Mouse (Mus musculus) stomach, postnatal 0 days (tissue): ENCODE data around the gene Cd59b. TPM values are rescaled to one million over a fixed set of nuclear protein-coding genes. Genes with fewer than 3 reads are reported as not detected.

Source experiments
- ATAC-seq: fragments of 200-750 bp; cut with Nextera tagmentation; 2 replicates; pipeline ENCODE4 v1.8.0; 2017; ENCODE audit not compliant: low FRiP score, low TSS enrichment
- DNase-seq: peaks from one replicate; pipeline ENCODE4 v3.0.0-alpha.2; 2016; ENCODE audit warnings: low spot score
- H3K27ac ChIP-seq: fragments of 300-500 bp; sonication (generic); replicated peaks from 2 replicates; pipeline ENCODE4 v1.5.1; 2014; ENCODE audit warnings: mild to moderate bottlenecking, control low read depth
- H3K27me3 ChIP-seq: fragments of 300-500 bp; sonication (generic); 2 replicates; pipeline ENCODE4 v1.6.1; 2014; ENCODE audit warnings: low read length; ENCODE audit not compliant: control insufficient read depth, insufficient read depth
- H3K36me3 ChIP-seq: fragments of 300-500 bp; sonication (generic); 2 replicates; pipeline ENCODE4 v1.6.1; 2014; ENCODE audit warnings: low read length, mixed read lengths; ENCODE audit not compliant: control insufficient read depth, insufficient read depth
- H3K4me1 ChIP-seq: fragments of 300-500 bp; sonication (generic); replicated peaks from 2 replicates; pipeline ENCODE4 v1.6.1; 2014; ENCODE audit warnings: antibody characterized with exemption; ENCODE audit not compliant: control insufficient read depth, insufficient read depth
- H3K4me2 ChIP-seq: fragments of 300-500 bp; sonication (generic); replicated peaks from 2 replicates; pipeline ENCODE4 v1.6.1; 2014; ENCODE audit warnings: low read depth, mild to moderate bottlenecking, control low read depth, moderate library complexity
- H3K4me3 ChIP-seq: fragments of 300-500 bp; sonication (generic); 2 replicates; pipeline ENCODE4 v1.5.1; 2014; ENCODE audit warnings: low read depth, low read length, control low read depth
- H3K9ac ChIP-seq: fragments of 300-500 bp; sonication (generic); 2 replicates; pipeline ENCODE4 v1.6.1; 2014; ENCODE audit warnings: mild to moderate bottlenecking, low read length, control low read depth, mixed read lengths
- H3K9me3 ChIP-seq: fragments of 300-500 bp; sonication (generic); 2 replicates; pipeline ENCODE4 v1.6.1; 2016; ENCODE audit warnings: low read length; ENCODE audit not compliant: control insufficient read depth
- CTCF ChIP-seq: IDR thresholded peaks from 2 replicates; pipeline ENCODE4 v1.5.1; 2016; ENCODE audit warnings: antibody characterized with exemption, low read depth, mild to moderate bottlenecking, moderate library complexity
- EP300 ChIP-seq: optimal IDR thresholded peaks from 2 replicates; pipeline ENCODE3; 2016; ENCODE audit warnings: antibody characterized with exemption
- WGBS: fragments of 180-500 bp; shearing (Covaris S2); extraction: QIAGEN DNeasy Blood & Tissue Kit; methylation state at CpG from one replicate; pipeline ENCODE4 v1.1.7; 2014; 5-methylcytosine and 5-hydroxymethylcytosine counted together
- polyA plus RNA-seq: library from polyadenylated mRNA; unstranded; fragments of >200 nt; fragmentation: Nextera tagmentation; extraction: Ambion mirVana; gene quantifications from 2 replicates; pipeline ENCODE4 v1.2.1, GENCODE M21; 2015

Cd59b gene
- polyA plus RNA-seq, 1 experiment from 2014 or later: 5.5 TPM

DNA sequence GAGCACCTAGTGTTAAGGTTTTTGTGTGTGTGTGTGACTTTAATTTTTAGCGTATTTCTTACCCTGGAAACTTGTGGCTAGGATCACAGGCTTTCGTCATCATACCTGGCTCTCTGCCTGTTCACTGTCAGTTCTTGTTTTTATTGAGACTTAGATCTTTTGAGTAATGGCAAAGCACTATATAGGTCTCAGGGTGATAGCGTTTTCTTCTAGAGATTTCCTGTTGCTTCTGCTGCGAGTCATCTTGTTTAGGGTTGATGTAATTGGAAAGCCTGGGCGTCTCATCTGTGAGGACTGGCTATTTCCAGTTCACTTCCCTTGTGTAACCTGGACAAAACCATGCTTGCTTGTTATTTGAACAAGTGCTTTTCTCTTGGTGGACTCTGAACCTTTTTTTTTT, 28.0 kb upstream of the Cd59b start:
- Histone ChIP-seq H3K27me3 (no peaks in the 10 kb centered on the region), H3K36me3 (peaks cover 9% of the 10 kb centered on the region; the same call in 1 of the 2 replicates), H3K9ac (no peak overlapping the region), H3K4me2 (no peak overlapping the region), H3K4me1 (no peaks in the 10 kb centered on the region), H3K27ac (no peak overlapping the region), H3K4me3 (no peak overlapping the region), H3K9me3 (no peaks in the 10 kb centered on the region)
- DNase-seq: no peak
- WGBS: 30% methylated on average over 5 of the region's 5 CpGs
- TF ChIP-seq EP300 (no peak), CTCF (no peak)
- ATAC-seq: peak; percentile 83

DNA sequence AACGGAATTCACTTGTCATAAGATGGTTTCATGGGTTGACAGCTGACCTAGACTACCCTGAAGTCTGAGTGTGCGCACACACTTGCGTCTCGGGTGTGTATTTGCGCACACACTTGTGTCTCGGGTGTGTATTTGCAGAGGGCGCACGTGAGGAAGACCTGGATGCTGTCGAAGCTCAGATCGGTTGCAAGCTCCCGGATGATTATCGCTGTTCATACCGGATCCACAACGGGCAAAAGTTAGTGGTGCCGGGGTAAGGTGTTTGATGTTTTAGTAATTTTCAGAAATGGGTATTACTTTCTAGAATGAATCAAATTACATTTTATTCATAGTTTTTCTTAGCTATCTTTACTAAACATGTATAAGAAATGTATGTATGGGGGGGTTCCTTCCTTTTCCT, 26.9 kb upstream of the Cd59b start:
- no peak for DNase-seq
- H3K36me3 ChIP-seq: peaks cover 9% of the 10 kb centered on the region; the same call in 1 of the 2 replicates
- no peak overlapping the region for H3K27ac ChIP-seq
- H3K9me3 ChIP-seq: no peaks in the 10 kb centered on the region
- ATAC-seq: no peak
- TF ChIP-seq CTCF (no peak), EP300 (no peak)
- H3K4me2 ChIP-seq: no peak overlapping the region
- no peaks in the 10 kb centered on the region for H3K27me3 ChIP-seq
- 90% methylated on average over 15 of the region's 15 CpGs for WGBS
- no peak overlapping the region for H3K4me3 ChIP-seq
- no peaks in the 10 kb centered on the region for H3K4me1 ChIP-seq
- H3K9ac ChIP-seq: no peak overlapping the region

DNA sequence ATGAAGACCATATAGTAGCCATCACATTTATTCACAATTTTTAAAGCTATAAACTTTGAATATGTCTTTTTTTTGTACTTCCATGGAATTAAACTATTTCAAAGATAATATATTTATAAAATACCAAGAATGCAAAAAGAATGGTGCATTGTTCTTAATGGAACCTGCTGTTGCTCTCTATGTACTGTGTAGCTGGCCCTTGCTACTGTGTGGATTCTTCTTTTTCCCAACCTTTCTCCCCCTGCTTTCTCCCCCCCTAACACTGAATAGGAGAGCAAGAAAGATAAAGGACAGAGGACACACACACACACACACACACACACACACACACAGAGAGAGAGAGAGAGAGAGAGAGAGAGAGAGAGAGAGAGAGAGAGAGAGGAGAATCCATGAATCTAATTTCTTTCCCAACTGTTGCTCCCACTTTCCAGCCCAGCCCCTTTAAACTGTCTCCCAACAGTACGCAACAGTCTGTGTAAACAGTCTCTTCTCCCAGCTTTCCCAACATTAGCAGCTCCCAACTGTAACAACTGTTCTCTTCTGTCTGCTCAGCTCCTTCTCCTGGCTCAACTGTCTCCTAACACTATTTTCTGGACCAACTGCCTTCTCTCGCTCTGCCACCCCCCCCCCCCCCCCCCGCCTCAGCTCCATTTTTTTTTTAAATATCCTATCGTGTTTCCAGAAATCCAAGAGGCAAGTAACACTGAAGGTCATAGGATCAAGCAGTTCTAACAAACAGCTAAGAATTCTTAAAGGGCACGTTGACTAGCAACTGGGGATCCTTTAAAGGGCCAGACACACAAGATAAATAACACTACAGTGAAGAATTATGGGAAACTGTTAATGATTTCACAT, 25.8 kb upstream of the Cd59b start:
- DNase-seq (no peak), ATAC-seq (no peak; the same call in 1 of the 2 replicates)
- Histone ChIP-seq H3K36me3 (peaks cover 9% of the 10 kb centered on the region; the same call in 1 of the 2 replicates), H3K27me3 (no peaks in the 10 kb centered on the region), H3K27ac (no peak overlapping the region), H3K9ac (no peak overlapping the region), H3K4me3 (no peak overlapping the region), H3K4me1 (no peaks in the 10 kb centered on the region), H3K4me2 (no peak overlapping the region), H3K9me3 (no peaks in the 10 kb centered on the region)
- no peak for TF ChIP-seq EP300
- TF ChIP-seq CTCF: no peak
- WGBS: 35% methylated on average over 4 of the region's 5 CpGs

DNA sequence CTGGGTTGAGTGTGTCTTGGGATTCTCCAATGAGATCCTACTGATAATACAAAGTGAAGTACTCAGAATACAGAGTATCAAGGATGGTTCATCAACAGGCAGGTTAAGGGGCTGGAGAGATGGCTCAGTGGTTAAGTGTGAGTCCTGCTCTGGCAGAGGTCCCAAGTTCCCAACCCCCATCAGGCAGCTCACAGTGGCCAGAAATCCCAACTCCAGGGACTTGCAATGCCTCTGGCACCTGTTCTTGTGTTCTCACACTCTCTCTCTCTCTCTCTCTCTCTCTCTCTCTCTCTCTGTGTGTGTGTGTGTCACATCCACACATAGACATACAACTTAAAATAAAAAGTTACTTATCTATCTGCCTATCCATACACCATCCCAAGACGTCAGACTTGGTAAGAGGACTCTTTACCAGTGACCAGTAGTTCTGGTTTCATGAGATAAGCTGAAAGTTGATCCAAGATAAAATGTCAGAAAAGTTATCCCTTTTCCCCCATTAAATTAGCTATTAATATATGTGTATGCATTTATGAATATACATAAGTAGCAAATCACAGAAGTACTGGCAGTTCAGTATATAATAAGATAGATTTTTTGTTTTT, 25.1 kb upstream of the Cd59b start:
- no peak overlapping the region for H3K27ac ChIP-seq
- H3K4me3 ChIP-seq: no peak overlapping the region
- WGBS: 68% methylated on average over 1 of the region's 1 CpGs
- no peaks in the 10 kb centered on the region for H3K27me3 ChIP-seq
- no peak overlapping the region for H3K4me2 ChIP-seq
- H3K36me3 ChIP-seq: peaks cover 9% of the 10 kb centered on the region; the same call in 1 of the 2 replicates
- ATAC-seq (no peak), DNase-seq (no peak)
- no peaks in the 10 kb centered on the region for H3K9me3 ChIP-seq
- TF ChIP-seq CTCF (no peak), EP300 (no peak)
- no peaks in the 10 kb centered on the region for H3K4me1 ChIP-seq
- H3K9ac ChIP-seq: no peak overlapping the region

DNA sequence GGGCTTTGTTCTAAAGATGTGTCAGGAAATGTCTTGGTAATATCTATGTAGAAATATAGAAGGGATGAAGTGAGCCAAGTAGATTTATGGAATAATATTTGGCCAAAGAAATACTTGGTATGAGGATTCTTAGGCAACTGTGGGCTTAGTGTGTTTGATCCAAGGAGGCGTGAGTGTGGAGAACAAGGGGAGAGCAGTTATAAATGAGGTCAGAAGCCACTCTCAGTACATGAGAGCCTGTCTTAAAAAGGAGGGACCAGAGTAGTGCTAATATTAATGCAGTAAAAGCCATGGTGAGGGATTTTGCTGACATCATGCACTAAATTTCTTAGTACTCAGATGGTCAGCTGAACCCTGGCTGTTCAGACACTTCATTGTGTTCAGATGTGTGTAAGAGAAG, 11.3 kb upstream of the Cd59b start:
- Histone ChIP-seq H3K4me1 (no peaks in the 10 kb centered on the region), H3K27me3 (no peaks in the 10 kb centered on the region), H3K9ac (no peak overlapping the region), H3K4me2 (no peak overlapping the region), H3K36me3 (peaks cover 11% of the 10 kb centered on the region), H3K27ac (no peak overlapping the region), H3K4me3 (no peak overlapping the region), H3K9me3 (no peaks in the 10 kb centered on the region)
- DNase-seq: no peak
- 63% methylated on average over 1 of the region's 1 CpGs for WGBS
- TF ChIP-seq CTCF: no peak
- TF ChIP-seq EP300: no peak
- ATAC-seq: no peak

DNA sequence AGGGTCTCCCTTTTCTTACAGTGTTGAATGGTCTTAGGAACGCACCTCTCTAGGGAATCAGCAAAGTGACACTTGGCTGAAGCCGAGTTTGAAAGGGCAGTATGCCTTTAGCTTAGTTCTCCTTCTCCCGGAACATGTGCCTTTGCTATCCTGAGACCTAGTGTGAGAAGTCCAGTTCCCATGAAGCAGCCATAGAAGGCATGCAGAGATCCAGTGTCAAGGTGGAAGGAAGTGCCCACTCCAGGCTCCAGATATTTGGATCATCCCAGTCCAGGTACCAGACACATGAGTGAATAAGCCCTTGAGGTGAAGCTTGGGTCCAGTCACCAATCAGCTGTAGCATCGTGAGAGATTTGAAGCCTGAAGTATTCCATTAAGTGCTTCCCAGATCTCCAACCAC, 10.7 kb upstream of the Cd59b start:
- Histone ChIP-seq H3K27ac (no peak overlapping the region), H3K9me3 (no peaks in the 10 kb centered on the region), H3K4me1 (no peaks in the 10 kb centered on the region), H3K27me3 (no peaks in the 10 kb centered on the region), H3K9ac (no peak overlapping the region), H3K4me2 (no peak overlapping the region), H3K36me3 (peaks cover 10% of the 10 kb centered on the region), H3K4me3 (no peak overlapping the region)
- no peak for TF ChIP-seq CTCF
- no peak for TF ChIP-seq EP300
- ATAC-seq (no peak), DNase-seq (no peak)
- 88% methylated on average over 4 of the region's 4 CpGs for WGBS
